Mouse (Mus musculus) forebrain, embryonic 16.5 days (tissue): ENCODE results near the gene Fam92a. TPM values are rescaled to one million over a fixed set of nuclear protein-coding genes. Genes with fewer than 3 reads are reported as not detected.
A peak's percentile ranks its signal among the peaks of the same experiment; 100 is the strongest.
"Not testable (repeated sequence)": the region's sequence is repeated elsewhere in the genome, so short reads cannot be mapped to it uniquely, and the experiment has no call there.

ENCODE experiments used
- ATAC-seq: fragments of 200-750 bp; cut with Nextera tagmentation; 2 replicates; pipeline ENCODE4 v1.8.0; 2017; ENCODE audit warnings: mild to moderate bottlenecking, moderate library complexity
- H3K27ac ChIP-seq: fragments of 300-500 bp; sonication (generic); 2 replicates; pipeline ENCODE4 v1.5.1; 2014; ENCODE audit warnings: low read length, control low read depth
- H3K27me3 ChIP-seq: fragments of 300-500 bp; sonication (generic); replicated peaks from 2 replicates; pipeline ENCODE4 v1.6.1; 2014; ENCODE audit warnings: low read length; ENCODE audit not compliant: control insufficient read depth, insufficient read depth
- H3K36me3 ChIP-seq: fragments of 300-500 bp; sonication (generic); 2 replicates; pipeline ENCODE4 v1.6.1; 2014; ENCODE audit not compliant: control insufficient read depth, insufficient read depth
- H3K4me1 ChIP-seq: fragments of 300-500 bp; sonication (generic); replicated peaks from 2 replicates; pipeline ENCODE4 v1.6.1; 2014; ENCODE audit warnings: low read length; ENCODE audit not compliant: control insufficient read depth, insufficient read depth
- H3K4me2 ChIP-seq: fragments of 300-500 bp; sonication (generic); 2 replicates; pipeline ENCODE4 v1.6.1; 2014; ENCODE audit warnings: mild to moderate bottlenecking, low read length, control low read depth
- H3K4me3 ChIP-seq: fragments of 300-500 bp; sonication (generic); replicated peaks from 2 replicates; pipeline ENCODE4 v1.5.1; 2014; ENCODE audit warnings: mild to moderate bottlenecking, low read length, control low read depth
- H3K9ac ChIP-seq: fragments of 300-500 bp; sonication (generic); replicated peaks from 2 replicates; pipeline ENCODE4 v1.6.1; 2014; ENCODE audit warnings: low read depth, low read length, control low read depth
- H3K9me3 ChIP-seq: fragments of 300-500 bp; sonication (generic); 2 replicates; pipeline ENCODE4 v1.6.1; 2016; ENCODE audit warnings: low read length; ENCODE audit not compliant: control insufficient read depth
- WGBS: fragments of 180-500 bp; shearing (Covaris S2); extraction: QIAGEN DNeasy Blood & Tissue Kit; methylation state at CpG from one replicate; pipeline ENCODE4 v1.1.7; 2014; 5-methylcytosine and 5-hydroxymethylcytosine counted together
- polyA plus RNA-seq: library from polyadenylated mRNA; unstranded; fragments of >200 nt; fragmentation: Nextera tagmentation; extraction: Ambion mirVana; gene quantifications from 2 replicates; pipeline ENCODE4 v1.2.1, GENCODE M21; 2015

The Fam92a gene
- polyA plus RNA-seq = 95.8 and 97.2 TPM in 2 replicates

GRCm38 (mm10) chr4:12171318-12172091, at the start of gene Fam92a:
Gene Fam92a, minus strand, starts transcription at chr4:12172015.
- Histone ChIP-seq H3K9ac (peak within 1 kb of the TSS; percentile 99), H3K4me3 (peak within 1 kb of the TSS; percentile 87), H3K9me3 (no peaks in the 10 kb centered on the region), H3K27ac (peak within 1 kb of the TSS; percentile 92), H3K27me3 (no peaks in the 10 kb centered on the region), H3K36me3 (peaks cover 4% of the 10 kb centered on the region), H3K4me2 (peak within 1 kb of the TSS; percentile 75), H3K4me1 (peaks cover 12% of the 10 kb centered on the region)
- WGBS = under 1% methylated on average over 61 of the region's 74 CpGs
- ATAC-seq = peak; percentile 93

- 73% methylated on average over 10 of the region's 10 CpGs for WGBS
Measured at GRCm38 (mm10) chr4:12178992-12179391, 7.2 kb upstream of the Fam92a start.

GRCm38 (mm10) chr4:12170986-12171317, 863 bp downstream of the Fam92a start:
- peaks cover 12% of the 10 kb centered on the region for H3K4me1 ChIP-seq
- peak overlapping the region; percentile 99 for H3K9ac ChIP-seq
- ATAC-seq = no peak
- WGBS = 5% methylated on average over 9 of the region's 9 CpGs
- peak overlapping the region; percentile 92 for H3K27ac ChIP-seq
- H3K4me2 ChIP-seq = peak overlapping the region; percentile 75
- H3K36me3 ChIP-seq = peaks cover 9% of the 10 kb centered on the region
- H3K4me3 ChIP-seq = peak overlapping the region; percentile 87
- no peaks in the 10 kb centered on the region for H3K27me3 ChIP-seq
- H3K9me3 ChIP-seq = no peaks in the 10 kb centered on the region

More at GRCm38 (mm10) chr4:12178992-12179391, 7.2 kb upstream of the Fam92a start:
- Histone ChIP-seq H3K9me3 (no peaks in the 10 kb centered on the region), H3K27ac (no peak overlapping the region), H3K36me3 (no peaks in the 10 kb centered on the region), H3K27me3 (no peaks in the 10 kb centered on the region), H3K4me3 (no peak overlapping the region), H3K9ac (no peak overlapping the region), H3K4me1 (no peaks in the 10 kb centered on the region), H3K4me2 (no peak overlapping the region)
- ATAC-seq = peak; percentile 54; the same call in 1 of the 2 replicates

GRCm38 (mm10) chr4:12147660-12148059, 24.2 kb downstream of the Fam92a start:
- ATAC-seq = no peak
- H3K9me3 ChIP-seq = peaks cover 6% of the 10 kb centered on the region; the same call in 1 of the 2 replicates
- H3K27me3 ChIP-seq = no peaks in the 10 kb centered on the region
- H3K9ac ChIP-seq = no peak overlapping the region
- no peaks in the 10 kb centered on the region for H3K4me1 ChIP-seq
- H3K4me2 ChIP-seq = no peak overlapping the region
- H3K36me3 ChIP-seq = peaks cover 17% of the 10 kb centered on the region
- no peak overlapping the region for H3K27ac ChIP-seq
- no peak overlapping the region for H3K4me3 ChIP-seq

- H3K4me1 ChIP-seq, H3K27ac ChIP-seq, H3K9ac ChIP-seq, H3K27me3 ChIP-seq, H3K9me3 ChIP-seq, ATAC-seq, H3K36me3 ChIP-seq, H3K4me3 ChIP-seq: not testable (repeated sequence)
- H3K4me2 ChIP-seq = peak overlapping the region; percentile 26; the same call in 1 of the 2 replicates
- 79% methylated on average over 6 of the region's 7 CpGs for WGBS
Measured at GRCm38 (mm10) chr4:12141516-12141915, 30.3 kb downstream of the Fam92a start.

GRCm38 (mm10) chr4:12140592-12141062, 31.2 kb downstream of the Fam92a start:
- peak; percentile 80 for ATAC-seq
- H3K4me3 ChIP-seq = peak overlapping the region; percentile 47
- not testable (repeated sequence) for H3K27ac ChIP-seq, H3K4me1 ChIP-seq, H3K9me3 ChIP-seq, H3K27me3 ChIP-seq, H3K36me3 ChIP-seq
- H3K9ac ChIP-seq = peak overlapping the region; percentile 45
- WGBS = 14% methylated on average over 21 of the region's 40 CpGs
- peak overlapping the region; percentile 42 for H3K4me2 ChIP-seq

- H3K27me3 ChIP-seq, H3K9me3 ChIP-seq, H3K36me3 ChIP-seq, H3K4me1 ChIP-seq: not testable (repeated sequence)
- peak within 1 kb of the TSS; percentile 45 for H3K9ac ChIP-seq
- WGBS = 2% methylated on average over 19 of the region's 32 CpGs
- H3K4me2 ChIP-seq = peak within 1 kb of the TSS; percentile 42
- H3K4me3 ChIP-seq = peak within 1 kb of the TSS; percentile 47
- H3K27ac ChIP-seq = peak within 1 kb of the TSS; percentile 31
- peak; percentile 100 for ATAC-seq
Measured at GRCm38 (mm10) chr4:12140141-12140567, 31.7 kb downstream of the Fam92a start, which contains the start of gene Rbm12b1. Gene Rbm12b1, plus strand, starts transcription at chr4:12140264.

Other genes with a start within 250 kb of the Fam92a start
- gene Gm10604, start 190.8 kb downstream of the Fam92a start, polyA plus RNA-seq = 0.61 and 0.76 TPM in 2 replicates
- 20.6 and 25.4 TPM in 2 replicates for gene Rbm12b2, start 82.6 kb downstream of the Fam92a start, polyA plus RNA-seq
- 10.6 and 12.0 TPM in 2 replicates for gene Rbm12b1, start 31.8 kb downstream of the Fam92a start, polyA plus RNA-seq